In the genomic region with DNA sequence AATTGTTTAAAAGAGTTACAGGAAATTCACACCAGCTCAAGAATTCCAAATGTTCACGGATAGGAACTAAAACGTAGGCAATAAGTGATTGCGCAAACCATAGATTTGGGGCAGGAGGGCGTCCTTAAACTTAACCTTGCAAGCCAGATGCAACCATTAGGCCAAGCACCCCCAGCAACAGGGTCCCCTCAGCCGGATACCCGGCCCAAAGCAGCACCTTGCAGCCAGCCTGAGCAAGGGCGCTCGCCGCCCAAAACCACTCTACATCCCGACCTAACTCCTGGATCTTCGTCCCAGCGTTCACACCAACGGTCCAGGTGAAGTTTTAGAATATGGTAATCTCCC, we compare ENCODE assay signal across 8 mouse cellular contexts. TPM values are rescaled to one million over a fixed set of nuclear protein-coding genes. Genes with fewer than 3 reads are reported as not detected.
DNase-seq lines count a peak whose midpoint lies in the region; ATAC-seq and TF ChIP-seq lines count a peak whose summit lies in the region.

No protein-coding gene starts in this region.

- TF ChIP-seq CTCF in heart, adult 2 months (IDR thresholded peaks at IDR 0.05) = no peak

- 1% methylated on average over 13 of the region's 13 CpGs for WGBS in heart, adult 2 months
- WGBS in forebrain, embryonic 16.5 days = 1% methylated on average over 13 of the region's 13 CpGs
- WGBS in liver, embryonic 15.5 days (ENCODE audit: insufficient replicate concordance) = 1% methylated on average over 13 of the region's 13 CpGs

- H3K9ac ChIP-seq in heart, adult 2 months (ENCODE audit: low read depth, low read length) = peak overlapping the region; percentile 79
- H3K9ac ChIP-seq in ES-E14 (ENCODE audit: insufficient read depth, low read depth, low read length, poor library complexity, severe bottlenecking) = peak overlapping the region; percentile 69
- H3K9ac ChIP-seq in forebrain, embryonic 16.5 days (replicated peaks; ENCODE audit: low read depth, low read length) = peak overlapping the region; percentile 59
- peak overlapping the region; percentile 90 for H3K9ac ChIP-seq in liver, embryonic 15.5 days

- peak overlapping the region; percentile 91 for H3K4me2 ChIP-seq in forebrain, embryonic 16.5 days (ENCODE audit: low read length)
- peak overlapping the region; percentile 99 for H3K4me2 ChIP-seq in liver, embryonic 15.5 days

- TF ChIP-seq EP300 in heart, adult 2 months (IDR thresholded peaks at IDR 0.05; ENCODE audit: insufficient read depth, low read depth, low read length) = no peak

- DNase-seq in heart, adult 2 months = no peak
- no peak for DNase-seq in heart, postnatal 4 days
- DNase-seq in ES-E14 (ENCODE audit: low read depth, low spot score) = no peak
- no peak for DNase-seq in right cerebral cortex, postnatal 25 days
- DNase-seq in right cerebral cortex, postnatal 14 days = no peak
- DNase-seq in layer of hippocampus, adult 18-20 months (ENCODE audit: low spot score in 2 of 2) = no peak

- no peak for TF ChIP-seq POLR2A in heart, adult 2 months (IDR thresholded peaks at IDR 0.05; ENCODE audit: insufficient read depth, low read depth, low read length)

- H3K36me3 ChIP-seq in heart, adult 2 months (ENCODE audit: control insufficient read depth, insufficient read depth, low read length) = peaks cover 5% of the 10 kb centered on the region; the same call in 1 of the 2 replicates
- no peaks in the 10 kb centered on the region; the same call in 1 of the 2 replicates for H3K36me3 ChIP-seq in ES-E14 (ENCODE audit: control insufficient read depth, insufficient read depth, low read length, poor library complexity, severe bottlenecking)
- no peaks in the 10 kb centered on the region for H3K36me3 ChIP-seq in forebrain, embryonic 16.5 days (ENCODE audit: control insufficient read depth, insufficient read depth)
- H3K36me3 ChIP-seq in liver, embryonic 15.5 days (replicated peaks) = no peaks in the 10 kb centered on the region

- ATAC-seq in forebrain, embryonic 16.5 days = peak; percentile 13
- ATAC-seq in liver, embryonic 15.5 days (ENCODE audit: insufficient read depth) = no peak

- peak overlapping the region; percentile 97 for H3K4me3 ChIP-seq in heart, adult 2 months
- peak overlapping the region; percentile 90 to 93 for H3K4me3 ChIP-seq in ES-E14 (ENCODE audit: insufficient read depth in 1 of 2, low read depth in 1 of 2, low read length in 2 of 2, poor library complexity in 1 of 2, severe bottlenecking in 1 of 2)
- H3K4me3 ChIP-seq in forebrain, embryonic 16.5 days (replicated peaks; ENCODE audit: low read length) = peak overlapping the region; percentile 64
- H3K4me3 ChIP-seq in liver, embryonic 15.5 days (replicated peaks) = peak overlapping the region; percentile 86

- H3K79me2 ChIP-seq in heart, adult 2 months (replicated peaks; ENCODE audit: control insufficient read depth, insufficient read depth, low read length) = no peaks in the 10 kb centered on the region

- peaks cover 6% of the 10 kb centered on the region for H3K4me1 ChIP-seq in heart, adult 2 months (ENCODE audit: control insufficient read depth, insufficient read depth, low read length)
- peaks cover 2 to 3% of the 10 kb centered on the region in 2 experiments; a peak in 3 of 4 replicates for H3K4me1 ChIP-seq in ES-E14 (ENCODE audit: control insufficient read depth in 2 of 2, insufficient read depth in 2 of 2, low read length in 2 of 2, poor library complexity in 1 of 2)
- peaks cover 15% of the 10 kb centered on the region for H3K4me1 ChIP-seq in forebrain, embryonic 16.5 days (replicated peaks; ENCODE audit: control insufficient read depth, insufficient read depth, low read length)
- H3K4me1 ChIP-seq in liver, embryonic 15.5 days (replicated peaks) = peaks cover 58% of the 10 kb centered on the region

- in situ Hi-C loops in ES-E14 (cut with MboI; ENCODE audit: low sequenced_read_pairs in 2 of 2, unreplicated experiment in 2 of 2) = no loop called here

- intact Hi-C loops in heart, adult 2 months (cut with DNase I) = no loop called here

- H3K9me3 ChIP-seq in ES-E14 (ENCODE audit: control insufficient read depth, insufficient read depth, low read depth, low read length) = no peaks in the 10 kb centered on the region
- no peaks in the 10 kb centered on the region for H3K9me3 ChIP-seq in forebrain, embryonic 16.5 days (ENCODE audit: control insufficient read depth, low read length)
- H3K9me3 ChIP-seq in liver, embryonic 15.5 days (replicated peaks) = no peaks in the 10 kb centered on the region

- no peaks in the 10 kb centered on the region for H3K27me3 ChIP-seq in heart, adult 2 months (ENCODE audit: control insufficient read depth, insufficient read depth, low read length)
- H3K27me3 ChIP-seq in forebrain, embryonic 16.5 days (replicated peaks; ENCODE audit: control insufficient read depth, insufficient read depth, low read length) = no peaks in the 10 kb centered on the region
- H3K27me3 ChIP-seq in liver, embryonic 15.5 days = no peaks in the 10 kb centered on the region

- H3K27ac ChIP-seq in heart, adult 2 months = peak overlapping the region; percentile 95
- no peak overlapping the region for H3K27ac ChIP-seq in ES-E14 (ENCODE audit: insufficient read depth, low read depth, low read length, poor library complexity, severe bottlenecking)
- H3K27ac ChIP-seq in forebrain, embryonic 16.5 days (ENCODE audit: low read length) = no peak overlapping the region
- peak overlapping the region; percentile 96 for H3K27ac ChIP-seq in liver, embryonic 15.5 days (replicated peaks)

TF ChIP-seq in ES-E14, 5 proteins besides CTCF, POLR2A, EP300 and RAD21:
- no peak for TF ChIP-seq MAFK (IDR thresholded peaks at IDR 0.05; ENCODE audit: insufficient read depth, low read depth, low read length)
- TF ChIP-seq HCFC1 (IDR thresholded peaks at IDR 0.05; ENCODE audit: borderline replicate concordance, insufficient read depth, low read length) = no peak
- no peak for TF ChIP-seq CHD2 (IDR thresholded peaks at IDR 0.05; ENCODE audit: low read depth, low read length)
- TF ChIP-seq ZC3H11A (IDR thresholded peaks at IDR 0.05; ENCODE audit: borderline replicate concordance, low read depth, low read length) = no peak
- TF ChIP-seq ZNF384 (IDR thresholded peaks at IDR 0.05; ENCODE audit: low read depth, low read length) = no peak

RNA-seq across cellular contexts. Expression of a gene that starts 0.6 kb away (rescaled TPM):
- total RNA-seq in heart, adult 2 months (2021) = 1 to 10 TPM; 6.6 to 9.8 TPM
- 8.3 and 10.6 TPM in 2 replicates for polyA plus RNA-seq in heart, adult 2 months (2012; rRNA removed)
- total RNA-seq in heart, postnatal 4 days (2021) = 1 to 10 TPM; 8.7 to 9.1 TPM
- total RNA-seq in ES-E14 (2012; rRNA removed) = 9.5 and 11.5 TPM in 2 replicates
- polyA plus RNA-seq in forebrain, embryonic 16.5 days (2015; fragmentation: Nextera tagmentation; extraction: Ambion mirVana) = 1.7 and 2.3 TPM in 2 replicates
- polyA plus RNA-seq in liver, embryonic 15.5 days (2015; fragmentation: Nextera tagmentation; extraction: Ambion mirVana) = 1.0 and 1.2 TPM in 2 replicates
- 10 to 100 TPM; 19.7 to 22.6 TPM for total RNA-seq in layer of hippocampus, adult 18-20 months (2021)

Comparison
In these comparisons a context has a peak if more than half of its experiments do, and no peak if none do; other contexts are left out.
1. H3K27ac ChIP-seq: peak in heart, adult 2 months (single experiment) and liver, embryonic 15.5 days (single experiment); none in ES-E14 (single experiment) and forebrain, embryonic 16.5 days (single experiment).
2. Peak in every context shown above with its lines, with median percentiles within 50 percentile points of each other: H3K4me3 ChIP-seq and H3K9ac ChIP-seq.